Mouse (Mus musculus) splenic B cell, adult 2 months (primary cell): Measurements from ENCODE around the gene B3gnt7.

Experiments used
- DNase-seq: peaks from one replicate; pipeline ENCODE4 v3.0.0-alpha.2; 2011; ENCODE audit warnings: low read depth, low spot score
- H3K27me3 ChIP-seq: 2 replicates; pipeline ENCODE4 v1.6.1; 2012; ENCODE audit warnings: mild to moderate bottlenecking, low read length, moderate library complexity, mixed read lengths; ENCODE audit not compliant: control insufficient read depth, poor library complexity, insufficient read depth, severe bottlenecking
- H3K36me3 ChIP-seq: 2 replicates; pipeline ENCODE4 v1.6.1; 2012; ENCODE audit warnings: mild to moderate bottlenecking, low read length, moderate library complexity, mixed read lengths; ENCODE audit not compliant: control insufficient read depth, poor library complexity, insufficient read depth, severe bottlenecking

The B3gnt7 gene

DNA sequence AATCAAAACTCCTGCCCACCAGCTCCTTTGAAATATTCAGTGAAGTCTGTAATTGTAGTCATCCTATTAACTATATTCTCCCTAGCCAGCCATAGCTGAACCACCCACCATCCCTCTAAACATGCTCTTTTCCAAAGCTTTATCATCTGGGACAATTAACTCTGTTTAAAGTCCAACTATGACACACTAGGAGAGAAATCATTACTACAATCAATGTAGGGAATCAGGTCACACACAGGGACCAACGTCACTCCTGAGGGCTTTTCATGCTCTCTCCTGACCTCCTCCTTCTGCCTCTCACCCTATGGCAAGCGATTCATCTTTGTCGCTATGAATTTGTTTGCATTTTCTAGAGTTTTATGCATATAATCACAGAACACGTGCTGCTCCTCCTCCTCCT is 15.2 kb upstream of the B3gnt7 start:
- H3K36me3 ChIP-seq = no peaks in the 10 kb centered on the region; the same call in 1 of the 2 replicates
- DNase-seq = no peak
- no peaks in the 10 kb centered on the region for H3K27me3 ChIP-seq

DNA sequence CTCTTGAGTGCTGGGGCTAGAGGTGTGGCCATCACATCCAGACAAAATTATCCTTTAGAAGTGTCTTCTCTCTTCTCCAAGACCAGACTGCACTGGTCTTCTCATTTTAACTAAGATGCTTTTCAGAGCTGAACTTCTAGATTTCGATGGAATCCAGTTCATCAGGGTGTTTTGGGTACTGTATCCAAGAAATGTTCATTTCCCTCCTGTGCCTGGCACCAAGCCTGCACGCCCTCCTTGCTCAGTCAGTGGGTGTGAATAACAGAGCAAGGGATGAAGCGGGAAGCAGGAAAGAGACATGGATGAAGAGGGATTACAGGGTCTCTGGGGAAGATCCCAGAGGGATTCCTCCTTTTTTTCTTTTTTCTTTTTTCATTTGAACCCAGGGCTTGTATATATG is 12.2 kb upstream of the B3gnt7 start:
- Histone ChIP-seq H3K27me3 (no peaks in the 10 kb centered on the region), H3K36me3 (no peaks in the 10 kb centered on the region)
- DNase-seq = no peak

DNA sequence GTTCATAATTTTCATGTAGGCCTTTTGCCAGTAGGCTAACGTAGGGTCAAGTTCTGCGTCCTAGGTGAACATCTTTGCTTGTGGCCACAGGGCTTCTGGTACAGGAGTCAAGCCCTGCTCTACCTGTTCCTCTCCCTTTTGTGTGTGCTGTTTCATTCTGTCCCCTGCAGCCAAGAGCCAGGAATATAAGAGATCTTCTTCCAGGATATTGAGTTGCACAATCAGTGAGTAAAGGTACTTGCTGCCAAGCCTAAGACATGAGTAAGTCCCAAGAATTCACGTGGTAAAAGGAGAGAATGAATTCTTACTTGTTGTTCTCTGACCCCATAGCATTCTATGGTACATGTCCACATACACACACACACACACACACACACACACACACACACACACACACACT is 9.5 kb upstream of the B3gnt7 start:
- no peak for DNase-seq
- no peaks in the 10 kb centered on the region for H3K27me3 ChIP-seq
- H3K36me3 ChIP-seq = no peaks in the 10 kb centered on the region; the same call in 1 of the 2 replicates

DNA sequence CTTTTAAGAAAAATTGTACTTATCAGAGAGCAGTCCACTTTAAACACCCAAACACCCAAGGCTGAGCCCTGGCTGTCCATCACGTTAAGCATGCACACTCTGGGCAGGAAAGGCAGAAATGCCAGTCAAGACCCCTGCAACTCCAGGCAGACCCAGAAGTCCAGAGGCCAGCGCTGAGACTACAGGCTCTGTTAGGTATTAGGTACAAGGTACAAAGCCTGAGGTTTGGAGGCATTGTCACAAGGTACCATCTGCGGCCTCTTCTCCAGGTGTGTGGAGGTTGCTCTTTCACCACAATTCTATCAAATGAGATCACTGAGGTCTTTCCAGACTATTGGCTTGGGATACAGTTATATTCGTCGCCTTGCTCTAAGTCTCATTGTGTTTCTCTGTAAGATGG is 8.8 kb upstream of the B3gnt7 start:
- no peaks in the 10 kb centered on the region for H3K27me3 ChIP-seq
- no peaks in the 10 kb centered on the region; the same call in 1 of the 2 replicates for H3K36me3 ChIP-seq
- no peak for DNase-seq

DNA sequence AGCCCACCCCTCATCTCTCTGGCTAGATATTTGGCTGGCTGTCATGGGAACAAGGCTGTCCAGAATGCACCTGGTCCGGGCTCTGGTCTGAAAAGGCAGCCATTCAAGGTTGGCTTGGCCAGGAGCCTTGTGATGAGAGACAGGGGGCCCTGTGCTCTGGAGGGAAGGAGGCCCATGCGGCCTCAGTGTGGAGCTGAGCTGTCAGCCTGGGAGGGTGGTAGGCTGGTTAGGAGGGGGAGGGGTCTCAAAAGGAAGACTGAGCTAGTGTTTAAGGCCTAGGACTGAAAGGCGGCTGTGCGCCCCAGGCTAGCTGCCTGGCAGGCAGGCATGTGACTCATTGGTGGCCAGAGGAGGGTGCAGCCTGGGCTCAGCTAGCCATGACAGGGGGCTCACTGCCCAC is 8.2 kb upstream of the B3gnt7 start:
- no peaks in the 10 kb centered on the region; the same call in 1 of the 2 replicates for H3K36me3 ChIP-seq
- no peak for DNase-seq
- no peaks in the 10 kb centered on the region for H3K27me3 ChIP-seq

DNA sequence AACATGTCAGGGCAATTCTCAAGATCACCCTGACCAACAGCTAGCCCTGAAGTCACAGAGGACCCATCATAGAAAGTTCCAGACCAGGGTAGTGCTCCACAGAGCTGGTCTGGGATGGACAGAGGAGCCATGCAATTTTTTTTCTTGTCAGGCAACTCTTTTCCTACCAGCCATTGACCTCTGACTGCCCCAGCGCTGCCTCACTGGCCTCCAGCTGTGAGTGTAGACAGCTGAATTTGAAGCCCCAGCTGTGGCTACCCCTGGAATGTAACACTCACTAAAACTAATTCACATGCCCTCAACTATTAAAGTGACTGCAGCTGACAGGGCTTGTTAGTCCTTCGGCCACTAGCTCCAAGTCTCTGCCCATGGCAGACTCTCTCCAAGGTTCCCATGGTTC is 2.5 kb upstream of the B3gnt7 start:
- no peak for DNase-seq
- Histone ChIP-seq H3K27me3 (no peaks in the 10 kb centered on the region), H3K36me3 (no peaks in the 10 kb centered on the region; the same call in 1 of the 2 replicates)

DNA sequence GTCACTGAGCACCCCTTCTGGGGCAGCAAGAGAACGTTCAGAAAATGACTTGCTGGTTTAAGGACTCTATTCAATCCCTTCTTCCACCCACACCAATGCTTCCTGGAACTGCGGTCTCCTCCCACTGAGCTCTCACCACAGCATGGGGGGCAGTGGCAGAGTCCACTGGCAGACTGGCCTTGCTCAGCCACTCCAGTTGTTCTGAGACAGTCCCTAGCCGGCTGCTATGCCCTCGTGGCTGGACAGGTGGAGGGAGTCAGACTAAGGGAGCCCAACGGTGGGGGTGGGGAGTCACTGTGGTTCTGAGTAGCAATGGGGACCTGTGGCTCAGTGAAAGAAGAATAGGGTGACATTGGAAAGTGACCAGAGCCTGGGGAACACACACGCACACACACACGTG is 1.9 kb upstream of the B3gnt7 start:
- peak; percentile 45 for DNase-seq
- H3K27me3 ChIP-seq = no peaks in the 10 kb centered on the region
- H3K36me3 ChIP-seq = no peaks in the 10 kb centered on the region; the same call in 1 of the 2 replicates

DNA sequence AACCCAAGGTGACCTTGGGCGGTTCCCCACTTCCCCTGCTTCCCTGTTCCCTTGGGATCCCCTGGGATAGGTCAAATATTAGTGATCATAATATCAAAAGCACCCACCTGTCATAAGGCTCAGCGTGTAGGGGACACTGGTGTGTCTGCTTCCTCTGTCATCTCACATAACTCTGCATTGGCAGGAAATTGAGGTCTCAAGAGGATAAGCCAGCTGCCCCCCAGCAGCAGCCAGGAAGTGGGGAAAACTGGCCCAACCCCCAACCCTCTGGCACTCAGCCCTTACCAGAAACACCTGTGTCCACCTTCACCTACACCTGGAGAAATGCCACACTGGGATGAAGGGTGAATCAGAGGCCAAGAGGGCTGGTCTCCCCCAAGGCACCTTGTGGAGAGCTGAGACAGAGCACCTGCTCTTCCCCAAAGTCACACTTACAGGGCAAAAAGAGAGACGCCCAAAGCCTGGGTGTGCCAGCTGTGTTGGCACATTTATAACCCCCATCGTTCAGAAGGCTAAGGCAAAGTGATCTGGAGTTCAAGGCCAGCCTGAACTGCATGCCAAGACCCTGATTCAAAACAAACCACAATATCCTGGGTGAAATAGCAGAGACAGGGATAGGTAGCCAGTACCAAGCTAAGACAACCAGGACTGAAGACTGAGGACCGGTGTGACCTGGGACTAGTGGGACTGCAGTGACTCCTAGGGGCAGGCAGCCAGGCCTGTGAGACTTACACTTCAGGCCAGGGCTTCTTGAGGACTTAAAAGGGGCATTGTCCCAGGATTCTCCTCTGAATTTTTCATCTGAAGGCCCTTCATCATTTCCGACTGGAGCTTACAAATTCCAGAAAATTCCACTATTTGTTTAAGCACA is 1.2 kb upstream of the B3gnt7 start:
- no peaks in the 10 kb centered on the region; the same call in 1 of the 2 replicates for H3K36me3 ChIP-seq
- DNase-seq = peak; percentile 80
- H3K27me3 ChIP-seq = no peaks in the 10 kb centered on the region

DNA sequence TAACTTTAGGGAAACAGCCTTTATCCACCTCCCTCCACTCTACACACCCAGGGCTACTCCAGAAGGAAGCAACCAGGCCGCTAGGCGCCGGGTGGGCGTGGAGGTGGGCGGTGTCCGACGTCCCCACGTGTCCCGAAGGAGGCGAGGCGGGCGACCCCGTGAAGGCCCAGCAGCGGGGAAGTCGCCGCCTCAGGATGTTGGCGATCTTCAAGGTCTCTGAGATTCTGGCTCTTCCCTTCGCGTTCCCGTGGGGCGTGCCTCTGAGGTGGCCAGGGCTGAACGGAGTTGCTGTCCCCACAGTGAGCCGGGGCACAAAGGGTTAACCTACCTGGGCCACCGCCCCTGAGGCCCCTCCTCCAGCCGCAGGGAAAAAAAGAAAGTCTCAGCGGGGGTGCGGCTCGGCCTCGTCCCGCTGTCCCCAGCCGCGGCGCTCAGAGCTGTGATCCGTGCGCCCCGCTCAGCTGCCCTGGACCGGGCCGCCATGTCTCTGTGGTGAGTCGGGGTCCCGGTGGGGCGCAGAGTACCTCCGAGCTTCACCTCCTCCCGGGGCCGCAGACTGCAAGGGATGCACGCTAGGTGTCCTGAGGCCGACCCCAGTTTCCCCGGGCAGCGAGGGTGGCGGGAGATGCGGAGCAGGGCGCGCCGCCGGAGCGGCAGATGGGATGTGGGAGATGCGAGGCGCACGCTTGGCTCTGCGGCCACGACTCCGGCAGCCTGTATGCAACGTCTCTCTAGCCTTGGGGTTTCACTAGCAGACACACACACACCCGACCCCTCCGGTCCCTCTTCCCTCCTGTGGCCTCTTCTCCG is 636 bp downstream of the B3gnt7 start:
- H3K36me3 ChIP-seq = no peaks in the 10 kb centered on the region
- H3K27me3 ChIP-seq = no peaks in the 10 kb centered on the region
- DNase-seq = peak; percentile 56

DNA sequence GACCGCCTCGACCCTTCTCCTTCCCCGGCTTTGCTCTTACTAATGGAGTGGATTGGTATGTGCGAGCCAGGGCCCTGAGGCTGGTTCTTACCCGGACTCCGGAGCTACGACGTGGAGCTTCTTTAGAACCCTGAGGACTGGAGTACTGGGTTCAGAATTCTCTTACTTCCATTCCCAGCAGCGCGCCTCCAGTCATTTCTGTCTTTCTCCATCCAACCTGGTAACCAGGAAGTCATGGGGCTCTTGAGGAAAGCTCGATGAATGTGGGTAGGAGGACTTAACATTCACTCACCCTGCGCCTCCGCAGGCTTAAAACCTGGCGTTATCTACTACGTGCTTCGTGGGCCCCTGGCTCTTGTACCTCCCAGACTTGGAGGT is 1.2 kb downstream of the B3gnt7 start:
- no peaks in the 10 kb centered on the region for H3K27me3 ChIP-seq
- no peak for DNase-seq

DNA sequence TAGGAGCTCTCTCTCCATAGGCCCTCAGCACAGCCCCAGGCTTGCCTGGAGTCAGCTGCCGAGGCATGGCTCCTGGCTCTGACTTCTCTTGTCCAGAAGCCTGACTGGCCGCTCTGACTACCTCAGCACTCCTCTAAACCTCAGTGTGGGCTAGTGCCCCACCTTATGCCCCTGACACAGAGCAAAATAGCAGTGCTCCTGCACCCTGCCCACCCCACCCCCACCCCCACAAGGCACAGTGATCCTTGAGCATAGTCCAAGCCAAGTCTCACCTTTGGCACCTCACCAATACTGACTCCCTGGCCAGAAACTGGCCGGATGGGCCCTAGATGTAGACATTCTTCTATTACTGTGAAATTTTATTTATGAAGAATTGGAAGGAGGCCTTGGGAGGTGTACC is 4.1 kb downstream of the B3gnt7 start:
- Histone ChIP-seq H3K36me3 (no peaks in the 10 kb centered on the region), H3K27me3 (no peaks in the 10 kb centered on the region)
- DNase-seq = no peak

More for the DNA sequence above, 1.2 kb downstream of the B3gnt7 start:
- no peaks in the 10 kb centered on the region for H3K36me3 ChIP-seq

DNA sequence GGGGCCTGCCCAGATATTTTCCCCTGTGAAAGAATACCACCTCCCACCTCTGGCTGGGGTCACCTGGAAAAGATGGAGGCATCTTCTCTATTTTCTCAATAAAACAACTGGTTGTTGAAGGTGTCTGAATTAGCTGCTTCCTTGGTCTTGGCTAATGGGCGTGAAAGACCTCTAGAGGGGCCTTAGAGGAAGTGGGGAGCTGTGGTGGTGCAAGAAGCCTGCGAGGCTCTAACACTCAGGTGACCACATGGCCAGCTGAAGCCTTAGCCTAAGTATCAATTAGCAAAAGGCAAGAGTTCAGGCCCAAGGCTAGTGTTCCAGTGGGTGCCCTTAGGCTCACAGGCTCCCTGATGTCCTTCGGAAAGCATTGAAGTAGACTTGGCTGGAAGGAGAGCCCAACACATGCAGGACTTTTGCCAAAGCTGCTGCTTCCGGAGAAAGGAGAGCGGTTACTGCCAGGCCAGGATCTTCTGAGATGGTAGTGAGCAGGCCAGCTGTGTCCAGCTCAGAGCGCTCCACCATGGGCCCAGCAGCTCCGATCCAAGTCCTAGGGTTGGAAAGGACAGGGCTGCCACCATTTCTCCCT is 4.6 kb downstream of the B3gnt7 start:
- DNase-seq = no peak
- Histone ChIP-seq H3K27me3 (no peaks in the 10 kb centered on the region), H3K36me3 (no peaks in the 10 kb centered on the region)

DNA sequence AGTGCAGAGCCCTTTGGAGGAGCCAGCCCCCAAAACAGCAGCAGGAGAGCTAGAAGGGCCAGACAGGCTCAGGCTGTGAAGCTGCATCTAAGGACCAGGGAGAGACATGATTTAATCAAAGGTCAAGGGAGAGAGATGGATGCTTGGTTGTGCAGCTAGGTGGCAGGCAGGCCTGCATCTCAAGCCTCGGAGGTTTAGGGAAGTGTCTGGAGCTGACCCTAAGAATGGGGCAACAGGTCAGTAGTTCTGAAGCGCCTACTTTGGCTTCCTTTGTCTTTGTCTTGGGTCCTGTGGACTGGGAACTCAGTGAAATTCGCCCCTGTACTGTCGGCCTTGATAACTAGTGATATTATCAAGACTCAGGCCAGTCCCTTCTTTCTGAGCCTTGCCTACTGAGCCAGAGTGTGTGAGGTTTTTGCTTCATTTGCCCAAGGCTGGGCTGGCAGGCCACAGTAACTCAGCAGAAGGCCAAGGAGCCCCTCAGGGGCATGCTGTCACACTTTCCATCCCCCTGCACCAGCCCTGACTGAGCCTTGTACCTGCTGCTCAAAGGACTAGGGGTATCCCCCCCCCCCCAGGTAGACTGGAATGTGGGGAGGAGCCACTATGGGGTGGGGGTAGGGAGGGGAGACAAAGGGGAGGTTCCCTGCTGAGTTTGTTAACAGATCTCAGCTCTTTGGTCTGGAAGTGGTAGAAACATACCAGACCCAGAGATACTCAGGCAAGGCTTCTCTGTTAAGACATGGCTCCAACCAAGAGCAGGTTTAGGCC is 5.4 kb downstream of the B3gnt7 start:
- no peak for DNase-seq
- H3K27me3 ChIP-seq = no peaks in the 10 kb centered on the region
- no peaks in the 10 kb centered on the region for H3K36me3 ChIP-seq

DNA sequence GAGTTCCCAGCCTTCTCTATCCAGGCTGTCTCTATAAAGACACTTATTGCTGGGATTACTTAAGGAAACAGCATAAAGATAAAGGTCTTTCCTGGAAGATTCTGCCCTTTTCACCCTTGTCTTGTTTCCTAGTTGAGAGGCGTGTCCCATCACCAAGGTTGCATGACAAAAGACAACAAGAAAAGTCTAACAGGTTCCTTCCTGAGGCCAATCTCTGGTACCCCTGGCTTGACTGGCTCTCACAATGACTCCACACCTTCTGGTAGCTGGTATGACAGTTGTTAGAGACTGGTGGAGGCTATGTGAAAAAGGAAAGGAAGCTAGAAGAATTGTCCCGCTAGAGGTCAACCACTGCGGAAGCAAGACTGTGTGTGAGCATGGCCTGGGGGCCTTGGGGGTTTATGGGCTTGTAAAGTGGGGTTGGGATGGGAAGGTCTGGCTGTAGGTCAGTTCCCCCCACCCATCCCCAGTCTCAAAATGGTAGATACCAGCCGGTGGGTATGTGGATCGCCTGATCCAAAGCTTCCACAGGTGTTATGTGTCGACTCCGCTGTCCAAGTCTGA is 6.7 kb downstream of the B3gnt7 start:
- no peak for DNase-seq
- Histone ChIP-seq H3K27me3 (no peaks in the 10 kb centered on the region), H3K36me3 (no peaks in the 10 kb centered on the region)
